Mouse (Mus musculus) right cerebral cortex, adult 18-20 months (tissue): Measurements from ENCODE around the gene Dnah17.
A peak's percentile ranks its signal among the peaks of the same experiment; 100 is the strongest.

Experiments
- DNase-seq: peaks from one replicate; pipeline ENCODE4 v3.0.0; 2022; ENCODE audit warnings: mixed read lengths

Gene Dnah17

GRCm38 (mm10) chr11:118015381-118016145 is 114.9 kb downstream of the Dnah17 start:
- DNase-seq = no peak

- DNase-seq = no peak
Measured at GRCm38 (mm10) chr11:118014391-118014995, 115.9 kb downstream of the Dnah17 start.

GRCm38 (mm10) chr11:118013339-118013738 is 117.1 kb downstream of the Dnah17 start:
- DNase-seq = no peak

GRCm38 (mm10) chr11:118012595-118012994 is 117.8 kb downstream of the Dnah17 start:
- DNase-seq = no peak

- no peak for DNase-seq
Measured at GRCm38 (mm10) chr11:118009865-118010571, 120.4 kb downstream of the Dnah17 start.

- DNase-seq = no peak
Measured at GRCm38 (mm10) chr11:118008843-118009242, 121.6 kb downstream of the Dnah17 start.

- no peak for DNase-seq
Measured at GRCm38 (mm10) chr11:118008144-118008805, 122.2 kb downstream of the Dnah17 start.

DNA sequence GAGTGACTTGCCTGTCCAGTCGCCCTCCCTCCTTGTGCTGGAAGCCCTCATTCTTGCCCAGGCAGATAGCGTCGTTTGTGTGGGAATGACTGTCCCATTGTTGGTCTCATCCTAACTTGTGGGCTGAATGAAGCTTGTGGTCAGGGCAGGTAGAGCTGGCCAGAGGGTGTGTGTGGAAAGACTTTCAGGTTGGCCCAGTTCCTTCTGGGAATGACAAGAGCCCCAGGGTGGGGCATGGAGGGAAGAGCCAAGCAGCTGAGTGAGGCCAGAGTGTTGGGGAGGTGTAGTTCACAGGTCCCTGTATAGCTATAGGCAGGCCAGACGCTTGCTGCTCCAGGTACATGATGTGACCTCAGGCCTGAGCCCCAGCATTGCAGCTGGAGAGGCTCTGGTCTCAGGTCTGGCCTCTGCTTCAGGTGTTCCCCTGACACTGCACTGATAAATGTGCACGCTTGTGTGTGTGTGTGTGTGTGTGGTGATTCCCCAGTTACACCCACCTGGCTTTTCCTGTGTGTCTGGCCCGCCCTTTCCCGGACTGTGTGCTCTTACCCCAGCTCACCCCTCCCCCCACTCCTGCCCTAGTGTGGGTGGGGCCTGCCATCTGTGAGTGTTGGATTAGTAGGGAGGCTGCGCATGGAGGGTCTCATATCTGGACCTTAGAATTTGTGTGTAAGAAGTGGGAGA is 122.8 kb downstream of the Dnah17 start:
- no peak for DNase-seq

DNA sequence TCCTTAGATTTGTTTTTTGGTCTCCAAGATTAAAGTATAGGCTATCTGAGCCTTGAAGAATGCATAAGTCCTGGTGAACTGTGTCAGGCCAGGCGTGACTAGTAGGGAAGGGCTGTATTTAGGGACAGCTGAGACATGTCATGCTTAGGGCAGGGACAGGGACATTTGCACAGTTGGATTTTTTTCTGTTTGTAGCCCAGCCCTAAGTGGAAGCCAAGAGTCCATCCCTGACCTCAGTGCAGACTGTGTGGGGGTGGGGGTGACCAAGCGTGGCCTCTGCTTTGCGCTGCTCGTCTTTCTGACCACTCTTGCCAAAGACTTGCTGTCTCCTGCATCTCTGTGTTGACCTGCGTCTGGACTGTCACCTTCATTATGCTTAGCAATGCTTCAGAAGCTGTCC is 126.2 kb downstream of the Dnah17 start:
- no peak for DNase-seq

- DNase-seq = no peak
Measured at GRCm38 (mm10) chr11:118003718-118004117, 126.7 kb downstream of the Dnah17 start.

- DNase-seq = no peak
Measured at GRCm38 (mm10) chr11:118003176-118003575, 127.3 kb downstream of the Dnah17 start.

GRCm38 (mm10) chr11:118000565-118001215 is 129.7 kb downstream of the Dnah17 start:
- no peak for DNase-seq

DNA sequence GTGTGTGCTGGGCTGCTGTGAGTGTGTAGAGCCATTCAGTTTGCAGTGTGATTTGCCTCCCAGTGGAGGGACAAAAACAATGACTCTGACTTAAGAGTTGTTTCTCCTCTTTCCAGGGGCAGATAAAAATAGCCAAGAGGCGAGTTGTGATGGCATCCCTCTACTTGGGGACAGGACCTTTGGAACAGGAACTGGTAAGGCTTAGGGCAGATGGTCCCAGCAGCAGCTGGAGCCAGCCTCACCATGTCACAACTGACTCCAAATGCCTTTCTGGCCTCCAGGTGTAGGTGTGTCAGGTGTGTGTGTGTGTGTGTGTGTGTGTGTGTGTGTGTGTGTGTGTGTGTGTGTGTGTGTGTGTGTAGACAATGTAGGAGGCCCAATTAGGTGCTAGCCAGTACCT is 130.4 kb downstream of the Dnah17 start:
- no peak for DNase-seq

DNA sequence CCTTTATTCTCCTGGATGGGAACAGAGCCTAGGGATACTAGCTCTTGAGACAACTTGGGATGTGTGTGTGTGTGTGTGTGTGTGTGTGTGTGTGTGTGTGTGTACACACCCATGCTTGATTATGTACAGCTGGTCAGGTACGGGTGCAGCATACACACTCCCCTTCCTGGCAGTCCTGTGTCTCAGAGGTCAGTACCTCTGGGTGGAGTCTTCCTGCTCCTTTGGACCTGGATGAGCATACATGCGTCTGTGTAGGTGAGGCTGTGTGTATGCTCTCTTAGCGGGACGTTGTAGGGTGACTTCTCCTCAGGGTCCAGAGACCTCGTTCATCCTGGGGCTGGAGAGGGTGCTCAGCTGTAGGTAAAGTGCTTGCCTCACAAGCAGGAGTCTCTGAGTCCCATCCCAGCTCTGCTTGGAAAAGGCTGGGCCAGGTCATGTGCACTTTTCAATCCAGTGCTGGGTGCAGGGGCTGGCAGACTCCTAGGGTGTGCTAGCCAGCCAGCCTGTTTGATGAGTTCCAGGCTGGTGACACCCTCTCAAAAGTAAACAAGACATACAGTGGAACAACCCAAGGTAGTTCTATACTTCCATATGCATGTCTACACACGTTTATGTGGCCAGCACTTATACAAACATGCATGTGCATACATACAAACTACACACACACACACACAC is 131.0 kb downstream of the Dnah17 start:
- no peak for DNase-seq

GRCm38 (mm10) chr11:117998356-117998755 is 132.1 kb downstream of the Dnah17 start:
- no peak for DNase-seq

DNA sequence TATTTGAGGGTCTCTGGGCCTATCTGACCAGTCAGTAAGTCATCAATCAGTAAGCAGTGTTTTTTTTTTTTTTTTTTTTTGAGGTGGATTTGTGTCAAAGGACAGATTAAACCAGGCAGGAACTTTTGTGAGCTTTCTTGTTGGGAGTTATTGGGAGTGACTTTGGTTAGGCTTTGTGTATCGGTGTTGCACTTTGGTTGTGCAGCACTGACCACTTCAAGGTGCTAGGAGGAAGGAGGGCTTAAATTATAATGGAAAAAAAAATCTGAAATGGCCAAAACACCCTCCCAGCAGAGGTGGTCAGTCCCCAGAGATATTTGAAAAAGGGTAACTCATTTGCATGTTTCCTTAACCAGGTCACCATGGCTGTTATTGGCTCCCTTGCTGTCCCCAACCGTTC is 133.3 kb downstream of the Dnah17 start:
- no peak for DNase-seq

DNA sequence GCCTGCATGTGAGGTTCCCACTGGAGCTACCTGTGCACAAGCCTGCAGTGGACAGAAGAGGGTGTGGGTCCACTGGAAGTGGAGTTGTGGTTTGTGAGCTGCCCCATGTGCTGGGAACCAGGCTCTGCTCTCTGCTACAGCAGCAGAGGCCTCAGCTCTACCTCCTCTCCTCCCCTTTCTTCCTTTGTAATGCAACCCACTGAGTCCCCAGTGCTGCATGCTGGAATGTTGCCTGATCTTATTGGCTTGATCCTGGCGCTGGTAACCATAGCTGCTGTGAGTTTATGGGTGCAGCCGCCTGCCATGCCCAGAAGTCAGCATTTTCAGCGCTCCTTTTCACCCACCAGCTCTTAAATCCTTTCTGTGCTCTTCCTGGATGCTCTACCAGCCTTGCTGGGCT is 134.4 kb downstream of the Dnah17 start:
- DNase-seq = no peak

- no peak for DNase-seq
Measured at GRCm38 (mm10) chr11:117995661-117996060, 134.8 kb downstream of the Dnah17 start.

DNA sequence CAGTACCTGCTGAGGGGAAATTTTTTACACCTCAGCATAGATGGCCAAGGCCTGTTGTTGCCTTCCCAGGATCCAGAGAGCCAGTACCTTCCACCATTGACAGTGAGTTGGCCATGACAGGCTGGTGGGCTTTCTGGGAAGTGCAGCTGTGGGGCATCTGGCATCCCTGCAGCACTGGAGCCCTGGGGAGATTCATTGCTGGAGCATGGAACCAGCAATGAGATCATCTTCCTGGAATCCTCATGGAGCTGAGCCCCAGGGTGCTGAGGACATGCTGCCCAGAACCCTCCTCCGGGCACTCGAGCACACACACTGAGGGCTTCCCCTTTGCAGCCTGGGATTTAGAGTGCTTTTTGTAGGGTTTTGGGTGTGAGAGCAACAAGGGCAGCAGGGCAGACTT is 135.2 kb downstream of the Dnah17 start:
- DNase-seq = no peak

GRCm38 (mm10) chr11:117994250-117995057 is 136.0 kb downstream of the Dnah17 start:
- DNase-seq = peak; percentile 40
